Mouse (Mus musculus) heart, postnatal 14 days (tissue): Measurements from ENCODE around the gene 1700009N14Rik. TPM values are rescaled to one million over a fixed set of nuclear protein-coding genes. Genes with fewer than 3 reads are reported as not detected.

Source experiments
- DNase-seq, 2 experiments: peaks; one replicate each; pipeline ENCODE4 v3.0.0; 2021 to 2022
- intact Hi-C: fragments of 180-260 bp; cut with DNase I; formaldehyde crosslinking; loops from one replicate; pipeline ENCODE4 v1.15.1; 2025
- long read RNA-seq, 2 experiments: library from polyadenylated mRNA; stranded (forward); transcript quantifications; one replicate each; pipeline ENCODE4 v2.0.0; 2021
- total RNA-seq, 2 experiments: library from RNA; stranded (reverse); gene quantifications; 2 replicates each; pipeline ENCODE4 v1.2.3; 2021

The 1700009N14Rik gene
- not detected for total RNA-seq
- long read RNA-seq, experiment 1: 0 reads
- long read RNA-seq, experiment 2: 0 reads

- DNase-seq: no peak
- intact Hi-C loops: no loop called here
These were observed at the start of gene 1700009N14Rik for GRCm38 (mm10) chr4:39450069-39450468. Gene 1700009N14Rik (plus strand): TSS chr4:39450295.

GRCm38 (mm10) chr4:39437870-39438367 lies 12.2 kb upstream of the 1700009N14Rik start:
- intact Hi-C loops: no loop called here
- no peak for DNase-seq

GRCm38 (mm10) chr4:39474291-39474690 lies 24.2 kb downstream of the 1700009N14Rik start:
- DNase-seq: no peak
- intact Hi-C loops: no loop called here

GRCm38 (mm10) chr4:39486393-39486792 lies 36.3 kb downstream of the 1700009N14Rik start:
- no peak for DNase-seq
- intact Hi-C loops: no loop called here

- intact Hi-C loops: no loop called here
- DNase-seq: no peak
These were observed 43.5 kb downstream of the 1700009N14Rik start for GRCm38 (mm10) chr4:39493596-39493995.

- intact Hi-C loops: no loop called here
- no peak for DNase-seq
These were observed 45.8 kb downstream of the 1700009N14Rik start for GRCm38 (mm10) chr4:39495875-39496274.
